In the genomic region with DNA sequence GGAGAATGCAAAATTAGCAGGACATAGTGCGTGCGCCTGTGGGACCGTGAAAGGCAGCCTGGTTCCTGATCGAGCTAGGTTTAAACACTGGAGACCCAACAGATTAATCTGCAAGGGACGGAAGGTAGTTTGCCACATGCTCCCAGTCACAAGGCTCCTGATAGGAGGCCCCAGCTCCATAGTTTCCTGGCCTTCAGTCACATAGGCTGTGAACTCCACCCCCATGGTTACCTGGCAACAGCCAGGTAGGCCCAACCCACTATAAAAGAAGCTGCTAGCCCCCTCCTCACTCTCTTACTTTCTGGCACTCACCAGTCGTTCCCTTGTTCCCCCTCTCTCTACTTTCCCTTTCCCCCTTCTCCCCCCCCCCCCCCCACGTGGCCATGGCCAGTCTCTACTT, we compare ENCODE assay signal across 7 mouse cellular contexts. TPM values are rescaled to one million over a fixed set of nuclear protein-coding genes. Genes with fewer than 3 reads are reported as not detected.
A peak's percentile ranks its signal among the peaks of the same experiment; 100 is the strongest.
DNase-seq lines count a peak whose midpoint lies in the region; ATAC-seq and TF ChIP-seq lines count a peak whose summit lies in the region.

No protein-coding gene starts in this region.

- H3K9ac ChIP-seq in ES-E14 (ENCODE audit: insufficient read depth, low read depth, low read length, poor library complexity, severe bottlenecking): peak overlapping the region; percentile 61
- H3K9ac ChIP-seq in forebrain, embryonic 14.5 days (ENCODE audit: low read length): no peak overlapping the region
- 0 out of 2 replicates have a peak overlapping the region, but pooled peaks have one; percentile 42 for H3K9ac ChIP-seq in kidney, postnatal 0 days (ENCODE audit: low read depth, low read length)
- no peak overlapping the region for H3K9ac ChIP-seq in midbrain, embryonic 16.5 days (ENCODE audit: low read depth, low read length)

- peak overlapping the region; percentile 76 for H3K4me3 ChIP-seq in E14TG2a.4 (replicated peaks; ENCODE audit: low read length)
- H3K4me3 ChIP-seq in ES-E14 (ENCODE audit: insufficient read depth in 1 of 2, low read depth in 1 of 2, low read length in 2 of 2, poor library complexity in 1 of 2, severe bottlenecking in 1 of 2): peak overlapping the region; percentile 56 to 89
- peak overlapping the region; percentile 19; the same call in 1 of the 2 replicates for H3K4me3 ChIP-seq in forebrain, embryonic 14.5 days (ENCODE audit: low read depth, low read length)
- peak overlapping the region; percentile 40 for H3K4me3 ChIP-seq in kidney, postnatal 0 days (replicated peaks; ENCODE audit: low read depth, low read length)
- peak overlapping the region; percentile 37 for H3K4me3 ChIP-seq in midbrain, embryonic 16.5 days (ENCODE audit: low read depth, low read length)

- DNase-seq in ES-E14 (ENCODE audit: low read depth, low spot score): peak; percentile 52
- peak; percentile 31 for DNase-seq in forebrain, embryonic 14.5 days (ENCODE audit: low spot score)
- DNase-seq in kidney, postnatal 0 days (ENCODE audit: low spot score): no peak
- no peak for DNase-seq in gastrocnemius, postnatal 36 days
- no peak for DNase-seq in right cerebral cortex, postnatal 36 days (ENCODE audit: low spot score in 2 of 2)

- no peaks in the 10 kb centered on the region for H3K27me3 ChIP-seq in E14TG2a.4 (ENCODE audit: insufficient read depth, low read length)
- H3K27me3 ChIP-seq in forebrain, embryonic 14.5 days (replicated peaks; ENCODE audit: control insufficient read depth, insufficient read depth, low read length): no peaks in the 10 kb centered on the region
- H3K27me3 ChIP-seq in kidney, postnatal 0 days (ENCODE audit: insufficient read depth, low read length): no peaks in the 10 kb centered on the region
- H3K27me3 ChIP-seq in midbrain, embryonic 16.5 days (ENCODE audit: control insufficient read depth, insufficient read depth, low read depth, low read length): no peaks in the 10 kb centered on the region

- intact Hi-C loops in gastrocnemius, postnatal 36 days (cut with DNase I): no loop called here

- 30% methylated on average over 7 of the region's 7 CpGs for WGBS in forebrain, embryonic 14.5 days
- WGBS in kidney, postnatal 0 days: 37% methylated on average over 6 of the region's 7 CpGs
- WGBS in midbrain, embryonic 16.5 days: 26% methylated on average over 7 of the region's 7 CpGs

- H3K4me1 ChIP-seq in E14TG2a.4 (replicated peaks; ENCODE audit: low read depth, low read length) (peaks cover 13% of the 10 kb centered on the region), ES-E14 (ENCODE audit: control insufficient read depth in 2 of 2, insufficient read depth in 2 of 2, low read length in 2 of 2, poor library complexity in 1 of 2) (peaks cover 0 to 5% of the 10 kb centered on the region in 2 experiments; a peak in 2 of 4 replicates)
- 0 out of 2 replicates have a peak, but pooled peaks cover 5% of the 10 kb centered on the region for H3K4me1 ChIP-seq in forebrain, embryonic 14.5 days (ENCODE audit: control insufficient read depth, insufficient read depth, low read length)
- no peaks in the 10 kb centered on the region for H3K4me1 ChIP-seq in kidney, postnatal 0 days (replicated peaks; ENCODE audit: insufficient read depth, low read length)
- H3K4me1 ChIP-seq in midbrain, embryonic 16.5 days (ENCODE audit: control insufficient read depth, insufficient read depth, low read length): peaks cover 11% of the 10 kb centered on the region; the same call in 1 of the 2 replicates

- no peak for TF ChIP-seq CTCF in E14TG2a.4 (conservative IDR thresholded peaks at IDR 0.05; ENCODE audit: low read length)
- TF ChIP-seq CTCF in kidney, postnatal 0 days (IDR thresholded peaks at IDR 0.05; ENCODE audit: low read depth): no peak

- no peaks in the 10 kb centered on the region for H3K36me3 ChIP-seq in E14TG2a.4 (ENCODE audit: insufficient read depth, low read length)
- no peaks in the 10 kb centered on the region for H3K36me3 ChIP-seq in ES-E14 (ENCODE audit: control insufficient read depth, insufficient read depth, low read length, poor library complexity, severe bottlenecking)
- H3K36me3 ChIP-seq in forebrain, embryonic 14.5 days (ENCODE audit: control insufficient read depth, insufficient read depth, low read length): no peaks in the 10 kb centered on the region
- H3K36me3 ChIP-seq in kidney, postnatal 0 days (ENCODE audit: insufficient read depth, low read length): no peaks in the 10 kb centered on the region
- no peaks in the 10 kb centered on the region for H3K36me3 ChIP-seq in midbrain, embryonic 16.5 days (ENCODE audit: control insufficient read depth, insufficient read depth, low read length)

- peak; percentile 64 for ATAC-seq in forebrain, embryonic 14.5 days
- ATAC-seq in kidney, postnatal 0 days (replicated peaks; ENCODE audit: low FRiP score, low read depth): peak; percentile 83
- peak; percentile 71 for ATAC-seq in midbrain, embryonic 16.5 days

- H3K9me3 ChIP-seq in E14TG2a.4 (ENCODE audit: low read length) (no peaks in the 10 kb centered on the region), ES-E14 (ENCODE audit: control insufficient read depth, insufficient read depth, low read depth, low read length) (no peaks in the 10 kb centered on the region)
- H3K9me3 ChIP-seq in forebrain, embryonic 14.5 days (replicated peaks; ENCODE audit: control insufficient read depth, low read length): no peaks in the 10 kb centered on the region
- no peaks in the 10 kb centered on the region for H3K9me3 ChIP-seq in kidney, postnatal 0 days (replicated peaks; ENCODE audit: low read length)
- no peaks in the 10 kb centered on the region for H3K9me3 ChIP-seq in midbrain, embryonic 16.5 days (replicated peaks; ENCODE audit: control insufficient read depth, low read length, poor library complexity, severe bottlenecking)

- in situ Hi-C loops in ES-E14 (cut with MboI; ENCODE audit: low sequenced_read_pairs in 2 of 2, unreplicated experiment in 2 of 2): no loop called here

- peak overlapping the region; percentile 49 for H3K4me2 ChIP-seq in forebrain, embryonic 14.5 days (ENCODE audit: low read length)
- H3K4me2 ChIP-seq in kidney, postnatal 0 days (ENCODE audit: low read length): peak overlapping the region; percentile 84
- peak overlapping the region; percentile 66 for H3K4me2 ChIP-seq in midbrain, embryonic 16.5 days (ENCODE audit: low read length)

- H3K27ac ChIP-seq in ES-E14 (ENCODE audit: insufficient read depth, low read depth, low read length, poor library complexity, severe bottlenecking): 0 out of 2 replicates have a peak overlapping the region, but pooled peaks have one; percentile 31
- no peak overlapping the region for H3K27ac ChIP-seq in forebrain, embryonic 14.5 days (ENCODE audit: low read depth, low read length)
- peak overlapping the region; percentile 42; the same call in 1 of the 2 replicates for H3K27ac ChIP-seq in kidney, postnatal 0 days
- H3K27ac ChIP-seq in midbrain, embryonic 16.5 days (ENCODE audit: low read length): no peak overlapping the region

TF ChIP-seq in ES-E14, 5 proteins besides CTCF, POLR2A, EP300 and RAD21:
- TF ChIP-seq CHD2 (IDR thresholded peaks at IDR 0.05; ENCODE audit: low read depth, low read length) (no peak), ZNF384 (IDR thresholded peaks at IDR 0.05; ENCODE audit: low read depth, low read length) (no peak), HCFC1 (IDR thresholded peaks at IDR 0.05; ENCODE audit: borderline replicate concordance, insufficient read depth, low read length) (no peak), ZC3H11A (IDR thresholded peaks at IDR 0.05; ENCODE audit: borderline replicate concordance, low read depth, low read length) (no peak), MAFK (IDR thresholded peaks at IDR 0.05; ENCODE audit: insufficient read depth, low read depth, low read length) (no peak)

RNA-seq across cellular contexts. Expression of a gene that starts 16.4 kb away (rescaled TPM):
- total RNA-seq in ES-E14 (2012; rRNA removed): 42.3 and 64.7 TPM in 2 replicates
- 107 and 119 TPM in 2 replicates for polyA plus RNA-seq in forebrain, embryonic 14.5 days (2014; fragmentation: Nextera tagmentation; extraction: Ambion mirVana)
- polyA plus RNA-seq in kidney, postnatal 0 days (2015; fragmentation: Nextera tagmentation; extraction: Ambion mirVana): 122 and 126 TPM in 2 replicates
- 51.2 and 59.4 TPM in 2 replicates for polyA plus RNA-seq in midbrain, embryonic 16.5 days (2015; fragmentation: Nextera tagmentation; extraction: Ambion mirVana)
- total RNA-seq in gastrocnemius, postnatal 36 days (2021): 10 to 100 TPM; 17.4 to 23.4 TPM

RNA-seq across cellular contexts. Expression of a gene that starts 50.1 kb away (rescaled TPM):
- total RNA-seq in ES-E14 (2012; rRNA removed): 14.9 and 18.3 TPM in 2 replicates
- polyA plus RNA-seq in forebrain, embryonic 14.5 days (2014; fragmentation: Nextera tagmentation; extraction: Ambion mirVana): 9.1 and 11.6 TPM in 2 replicates
- polyA plus RNA-seq in kidney, postnatal 0 days (2015; fragmentation: Nextera tagmentation; extraction: Ambion mirVana): 7.9 and 8.9 TPM in 2 replicates
- 5.4 and 5.6 TPM in 2 replicates for polyA plus RNA-seq in midbrain, embryonic 16.5 days (2015; fragmentation: Nextera tagmentation; extraction: Ambion mirVana)
- total RNA-seq in gastrocnemius, postnatal 36 days (2021): 1 to 10 TPM in 1 of 2 experiments, under 1 TPM in 1; 0.81 to 1.2 TPM

Comparison
In these comparisons a context has a peak if more than half of its experiments do, and no peak if none do; other contexts are left out.
1. H3K4me3 ChIP-seq: peak in every context shown above with its lines; median percentile 76 in E14TG2a.4; 72 in ES-E14; 40 in kidney, postnatal 0 days; 37 in midbrain, embryonic 16.5 days; 19 in forebrain, embryonic 14.5 days.
2. DNase-seq: peak in ES-E14 (single experiment) and forebrain, embryonic 14.5 days (single experiment); none in kidney, postnatal 0 days (single experiment), gastrocnemius, postnatal 36 days (0 of 2) and right cerebral cortex, postnatal 36 days (0 of 2).
3. H3K27ac ChIP-seq: peak in ES-E14 (single experiment) and kidney, postnatal 0 days (single experiment); none in forebrain, embryonic 14.5 days (single experiment) and midbrain, embryonic 16.5 days (single experiment).
4. H3K9ac ChIP-seq: peak in ES-E14 (single experiment) and kidney, postnatal 0 days (single experiment); none in forebrain, embryonic 14.5 days (single experiment) and midbrain, embryonic 16.5 days (single experiment).
5. Peak in every context shown above with its lines, with median percentiles within 50 percentile points of each other: ATAC-seq and H3K4me2 ChIP-seq.